Mouse (Mus musculus): ENCODE results near the gene Amer1.

Amer1 gene

GRCm38 (mm10) chrX:95444776-95445111 lies at the start of gene Amer1:
Amer1 (minus strand) TSS chrX:95444872.
- DNase-seq (ENCODE audit: low spot score in 2 of 2): peak; percentile 84 to 89

GRCm38 (mm10) chrX:95457166-95457565 lies 12.5 kb upstream of the Amer1 start:
- DNase-seq (ENCODE audit: low spot score in 2 of 2): no peak

GRCm38 (mm10) chrX:95445866-95446265 lies 1.2 kb upstream of the Amer1 start:
- no peak for DNase-seq (ENCODE audit: low spot score in 2 of 2)

GRCm38 (mm10) chrX:95445141-95445540 lies 469 bp upstream of the Amer1 start:
- DNase-seq (ENCODE audit: low spot score in 2 of 2): no peak

GRCm38 (mm10) chrX:95443898-95444775 lies 535 bp downstream of the Amer1 start:
- peak; percentile 24 to 28 for DNase-seq (ENCODE audit: low spot score in 2 of 2)

- DNase-seq (ENCODE audit: low spot score in 2 of 2): no peak
Observed at GRCm38 (mm10) chrX:95443390-95443789, 1.3 kb downstream of the Amer1 start.

- DNase-seq (ENCODE audit: low spot score in 2 of 2): no peak
Observed at GRCm38 (mm10) chrX:95442261-95442660, 2.4 kb downstream of the Amer1 start.

GRCm38 (mm10) chrX:95441290-95441689 lies 3.4 kb downstream of the Amer1 start:
- DNase-seq (ENCODE audit: low spot score in 2 of 2): no peak

- DNase-seq (ENCODE audit: low spot score in 2 of 2): no peak
Observed at GRCm38 (mm10) chrX:95438491-95438890, 6.2 kb downstream of the Amer1 start.

- no peak for DNase-seq (ENCODE audit: low spot score in 2 of 2)
Observed at GRCm38 (mm10) chrX:95437236-95437635, 7.4 kb downstream of the Amer1 start.

GRCm38 (mm10) chrX:95373101-95373500 lies 71.6 kb downstream of the Amer1 start:
- DNase-seq (ENCODE audit: low spot score in 2 of 2): no peak
